Mouse (Mus musculus): Measurements from ENCODE around the gene 1700023F06Rik. TPM values are rescaled to one million over a fixed set of nuclear protein-coding genes. Genes with fewer than 3 reads are reported as not detected.
A peak's percentile ranks its signal among the peaks of the same experiment; 100 is the strongest.

1700023F06Rik gene
- total and polyA plus RNA-seq, 3 experiments = not detected

GRCm38 (mm10) chr11:103171703-103172391, 36.5 kb downstream of the 1700023F06Rik start:
- H3K27me3 ChIP-seq (replicated peaks) = no peaks in the 10 kb centered on the region
- TF ChIP-seq RCOR1 (conservative IDR thresholded peaks at IDR 0.05; ENCODE audit: low read depth, low read length) (peak; percentile 84), TCF12 (IDR thresholded peaks at IDR 0.05; ENCODE audit: low read depth, low read length) (peak; percentile 71), RAD21 (IDR thresholded peaks at IDR 0.05; ENCODE audit: low read depth, low read length) (no peak; the same call in 1 of the 2 replicates), MEF2A (IDR thresholded peaks at IDR 0.05; ENCODE audit: borderline replicate concordance, low read depth, low read length) (peak; percentile 65), NELFE (IDR thresholded peaks at IDR 0.05; ENCODE audit: low read depth, low read length) (peak; percentile 19; the same call in 1 of the 2 replicates), CTCF (conservative IDR thresholded peaks at IDR 0.05 in 1 of 2, IDR thresholded peaks at IDR 0.05 in 1 of 2; ENCODE audit: low read depth in 2 of 2, low read length in 2 of 2) (no peak), SIN3A (IDR thresholded peaks at IDR 0.05; ENCODE audit: low read length) (peak; percentile 85), MYC (IDR thresholded peaks at IDR 0.05; ENCODE audit: low read depth, low read length) (peak; percentile 61; the same call in 1 of the 2 replicates), ELF1 (IDR thresholded peaks at IDR 0.05; ENCODE audit: low read depth, low read length) (peak; percentile 67; the same call in 1 of the 2 replicates), ZMIZ1 (IDR thresholded peaks at IDR 0.05; ENCODE audit: low read depth, low read length) (peak; percentile 65; the same call in 1 of the 2 replicates), MXI1 (IDR thresholded peaks at IDR 0.05; ENCODE audit: low read depth, low read length) (peak; percentile 82), HCFC1 (IDR thresholded peaks at IDR 0.05; ENCODE audit: low read depth, low read length) (0 out of 2 replicates have a peak, but pooled peaks have one; percentile 20), CHD1 (IDR thresholded peaks at IDR 0.05; ENCODE audit: low read depth, low read length) (no peak), IRF4 (IDR thresholded peaks at IDR 0.05; ENCODE audit: low read depth, low read length) (peak; percentile 95), ZC3H11A (IDR thresholded peaks at IDR 0.05; ENCODE audit: low read depth, low read length) (no peak), ETS1 (conservative IDR thresholded peaks at IDR 0.05; ENCODE audit: low read depth, low read length) (0 out of 2 replicates have a peak, but pooled peaks have one; percentile 24), NRF1 (IDR thresholded peaks at IDR 0.05; ENCODE audit: low read depth, low read length) (peak; percentile 31; the same call in 1 of the 2 replicates), POLR2AphosphoS2 (IDR thresholded peaks at IDR 0.05; ENCODE audit: low read depth, low read length) (no peak), KAT2A (IDR thresholded peaks at IDR 0.05; ENCODE audit: insufficient replicate concordance, low read length) (0 out of 2 replicates have a peak, but pooled peaks have one; percentile 37), ZKSCAN1 (IDR thresholded peaks at IDR 0.05; ENCODE audit: borderline replicate concordance, low read depth, low read length) (no peak), SMC3 (IDR thresholded peaks at IDR 0.05; ENCODE audit: low read depth, low read length) (no peak; the same call in 1 of the 2 replicates), TBP (conservative IDR thresholded peaks at IDR 0.05; ENCODE audit: low read depth, low read length) (peak; percentile 55; the same call in 1 of the 2 replicates), EP300 (IDR thresholded peaks at IDR 0.05; ENCODE audit: low read length) (peak; percentile 85), BHLHE40 (IDR thresholded peaks at IDR 0.05; ENCODE audit: low read depth, low read length) (peak; percentile 49; the same call in 1 of the 2 replicates), CHD2 (IDR thresholded peaks at IDR 0.05; ENCODE audit: low read length) (peak; percentile 51; the same call in 1 of the 2 replicates), ZNF384 (IDR thresholded peaks at IDR 0.05; ENCODE audit: low read depth, low read length) (no peak), GABPA (IDR thresholded peaks at IDR 0.05; ENCODE audit: insufficient replicate concordance, low read depth, low read length) (no peak), MAX (IDR thresholded peaks at IDR 0.05; ENCODE audit: low read length) (peak; percentile 46; the same call in 1 of the 2 replicates), MAZ (IDR thresholded peaks at IDR 0.05; ENCODE audit: low read depth, low read length) (peak; percentile 4; the same call in 1 of the 2 replicates)
- in situ Hi-C loops (cut with MboI; ENCODE audit: low pct_ligation_motif_present, low pct_unique_long_range_greater_than_20kb, low sequenced_read_pairs) (loop anchor here (5.0 to 25.0 kb wide), 3 partner anchors 100 to 390 kb away; no protein-coding TSS in a partner anchor), dilution Hi-C loops (cut with MboI; ENCODE audit: extremely low pct_ligation_motif_present, extremely low pct_unique_long_range_greater_than_20kb, low sequenced_read_pairs) (no loop called here)
- peak overlapping the region; percentile 58 for H3K9ac ChIP-seq (ENCODE audit: insufficient read depth, low read depth)
- H3K36me3 ChIP-seq (replicated peaks in 1 of 2; ENCODE audit: control insufficient read depth in 1 of 2, insufficient read depth in 1 of 2, low read length in 1 of 2) = no peaks in the 10 kb centered on the region
- no peaks in the 10 kb centered on the region for H3K9me3 ChIP-seq (replicated peaks; ENCODE audit: low read length)
- peak; percentile 67 for DNase-seq (ENCODE audit: extremely low read depth)
- H3K79me2 ChIP-seq (replicated peaks; ENCODE audit: control insufficient read depth, extremely low read depth, insufficient read depth, poor library complexity, severe bottlenecking) = peaks cover 39% of the 10 kb centered on the region
- peak overlapping the region; percentile 99 for H3K27ac ChIP-seq (ENCODE audit: insufficient read depth, low read depth)
- H3K4me2 ChIP-seq (ENCODE audit: insufficient read depth, low read depth, poor library complexity, severe bottlenecking) = peak overlapping the region; percentile 93
- peak overlapping the region; percentile 69 to 79 (median 78) for H3K4me3 ChIP-seq (replicated peaks in 1 of 3; ENCODE audit: low read depth in 2 of 3, low read length in 2 of 3, poor library complexity in 1 of 3)
- peaks cover 15 to 73% of the 10 kb centered on the region in 2 experiments for H3K4me1 ChIP-seq (ENCODE audit: control insufficient read depth in 1 of 2, insufficient read depth in 2 of 2)

All from CH12.LX (cell line).